ENCODE assay signal across 8 mouse cellular contexts in the genomic region with DNA sequence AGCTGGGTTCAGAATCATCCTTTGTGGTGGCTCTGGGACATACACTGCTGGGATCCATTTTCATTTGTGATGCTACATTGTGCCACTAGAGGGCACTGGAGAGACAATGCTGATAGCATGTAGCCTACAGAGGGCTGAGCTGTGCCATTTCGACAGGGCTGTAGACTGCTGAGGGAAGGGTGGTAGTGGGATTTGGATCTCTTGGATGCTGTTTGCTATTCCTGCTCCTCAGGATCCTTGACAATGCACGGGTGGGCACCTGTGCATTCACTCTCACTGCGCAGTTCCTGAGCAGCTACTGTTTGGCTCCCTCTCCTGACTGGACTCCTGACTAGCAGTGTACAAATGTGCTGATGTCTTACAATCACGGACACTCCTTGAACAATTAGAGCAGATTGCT. TPM values are rescaled to one million over a fixed set of nuclear protein-coding genes. Genes with fewer than 3 reads are reported as not detected.
DNase-seq lines count a peak whose midpoint lies in the region; ATAC-seq lines count a peak whose summit lies in the region.

No protein-coding gene starts in this region.

- no peak overlapping the region for H3K4me2 ChIP-seq in forebrain, embryonic 12.5 days

- no peaks in the 10 kb centered on the region for H3K9me3 ChIP-seq in forebrain, embryonic 12.5 days

- H3K9ac ChIP-seq in forebrain, embryonic 12.5 days: no peak overlapping the region

- peaks cover 70% of the 10 kb centered on the region for H3K36me3 ChIP-seq in forebrain, embryonic 12.5 days (replicated peaks)

- WGBS in forebrain, embryonic 12.5 days: 28% methylated on average over 4 of the region's 4 CpGs

- no peak overlapping the region for H3K4me3 ChIP-seq in forebrain, embryonic 12.5 days (replicated peaks)

- ATAC-seq in forebrain, embryonic 12.5 days (ENCODE audit: low FRiP score): peak; percentile 76

- DNase-seq in ES-CJ7 (ENCODE audit: low read depth, low spot score): peak; percentile 88
- peak; percentile 86 for DNase-seq in c-Kit-negative CD71-positive TER-119-positive erythroid progenitor cells, embryonic 14.5 days (ENCODE audit: low read depth, low spot score)
- peak; percentile 86 to 91 for DNase-seq in heart, postnatal 10 days
- DNase-seq in layer of hippocampus, adult 11-12 months (ENCODE audit: low spot score): peak; percentile 90
- DNase-seq in lung, adult 18-20 months: peak; percentile 55 to 74
- peak; percentile 23 for DNase-seq in ovary, adult 18-20 months (ENCODE audit: low spot score)
- peak; percentile 86 for DNase-seq in thymus, postnatal 0 days (ENCODE audit: low spot score)

- H3K27ac ChIP-seq in forebrain, embryonic 12.5 days: no peak overlapping the region

- intact Hi-C loops in heart, postnatal 10 days (cut with DNase I): loop anchor here (1.0 kb wide), 1 partner anchor 115 kb away; no protein-coding TSS in a partner anchor

- H3K4me1 ChIP-seq in forebrain, embryonic 12.5 days: no peaks in the 10 kb centered on the region; the same call in none of the 2 replicates

- no peaks in the 10 kb centered on the region for H3K27me3 ChIP-seq in forebrain, embryonic 12.5 days

RNA-seq across cellular contexts. Expression of a gene that starts 23.9 kb away (rescaled TPM):
- polyA plus RNA-seq in forebrain, embryonic 12.5 days (2016; fragmentation: Nextera tagmentation; extraction: Ambion mirVana): 30.6 and 31.7 TPM in 2 replicates
- 10 to 100 TPM; 12.6 to 13.5 TPM for total RNA-seq in heart, postnatal 10 days (2021)
- 15.3 and 17.0 TPM in 2 replicates for polyA plus RNA-seq in thymus, postnatal 0 days (2015; fragmentation: Nextera tagmentation; extraction: Ambion mirVana)

RNA-seq across cellular contexts. Expression of a gene that starts 57.2 kb away (rescaled TPM):
- 0.08 and 0.13 TPM in 2 replicates for polyA plus RNA-seq in forebrain, embryonic 12.5 days (2016; fragmentation: Nextera tagmentation; extraction: Ambion mirVana)
- not detected for total RNA-seq in heart, postnatal 10 days (2021)
- polyA plus RNA-seq in thymus, postnatal 0 days (2015; fragmentation: Nextera tagmentation; extraction: Ambion mirVana): not detected in 2 replicates

RNA-seq across cellular contexts. Expression of a gene that starts 59.8 kb away (rescaled TPM):
- polyA plus RNA-seq in forebrain, embryonic 12.5 days (2016; fragmentation: Nextera tagmentation; extraction: Ambion mirVana): 39.3 and 39.8 TPM in 2 replicates
- 10 to 100 TPM; 23.4 to 24.1 TPM for total RNA-seq in heart, postnatal 10 days (2021)
- polyA plus RNA-seq in thymus, postnatal 0 days (2015; fragmentation: Nextera tagmentation; extraction: Ambion mirVana): 3.1 and 4.7 TPM in 2 replicates

Comparison
In these comparisons a context has a peak if more than half of its experiments do, and no peak if none do; other contexts are left out.
1. DNase-seq: peak in every context shown above with its lines; median percentile 90 in layer of hippocampus, adult 11-12 months; 88 in heart, postnatal 10 days; 88 in ES-CJ7; 86 in c-Kit-negative CD71-positive TER-119-positive erythroid progenitor cells, embryonic 14.5 days; 86 in thymus, postnatal 0 days; 64 in lung, adult 18-20 months; 23 in ovary, adult 18-20 months.